Mouse (Mus musculus) embryonic facial prominence, embryonic 14.5 days (tissue): ENCODE data around the gene Epb41l4b. TPM values are rescaled to one million over a fixed set of nuclear protein-coding genes. Genes with fewer than 3 reads are reported as not detected.

Experiments used
- ATAC-seq: fragments of 200-750 bp; cut with Nextera tagmentation; 2 replicates; pipeline ENCODE4 v1.8.0; 2017; ENCODE audit warnings: low read depth, moderate number of reproducible peaks, moderate TSS enrichment
- DNase-seq: peaks from one replicate; pipeline ENCODE4 v3.0.0-alpha.2; 2015; ENCODE audit warnings: low spot score
- H3K27ac ChIP-seq: fragments of 300-500 bp; sonication (generic); replicated peaks from 2 replicates; pipeline ENCODE4 v1.5.1; 2014; ENCODE audit warnings: low read depth, mild to moderate bottlenecking, low read length, moderate library complexity
- H3K27me3 ChIP-seq: fragments of 300-500 bp; sonication (generic); replicated peaks from 2 replicates; pipeline ENCODE4 v1.6.1; 2014; ENCODE audit warnings: low read length; ENCODE audit not compliant: control insufficient read depth, insufficient read depth
- H3K36me3 ChIP-seq: fragments of 300-500 bp; sonication (generic); 2 replicates; pipeline ENCODE4 v1.6.1; 2014; ENCODE audit warnings: low read length, mixed read lengths; ENCODE audit not compliant: control insufficient read depth, insufficient read depth
- H3K4me1 ChIP-seq: fragments of 300-500 bp; sonication (generic); 2 replicates; pipeline ENCODE4 v1.6.1; 2014; ENCODE audit warnings: antibody characterized with exemption, low read length; ENCODE audit not compliant: control insufficient read depth, insufficient read depth
- H3K4me2 ChIP-seq: fragments of 300-500 bp; sonication (generic); 2 replicates; pipeline ENCODE4 v1.6.1; 2014; ENCODE audit warnings: low read depth, mild to moderate bottlenecking, low read length, moderate library complexity, mixed read lengths
- H3K4me3 ChIP-seq: fragments of 300-500 bp; sonication (generic); 2 replicates; pipeline ENCODE4 v1.5.1; 2014; ENCODE audit warnings: low read depth, mild to moderate bottlenecking, low read length
- H3K9ac ChIP-seq: fragments of 300-500 bp; sonication (generic); 2 replicates; pipeline ENCODE4 v1.6.1; 2014; ENCODE audit warnings: low read depth, mild to moderate bottlenecking, low read length, moderate library complexity, mixed read lengths
- H3K9me3 ChIP-seq: fragments of 300-500 bp; sonication (generic); 2 replicates; pipeline ENCODE4 v1.6.1; 2016; ENCODE audit warnings: low read length; ENCODE audit not compliant: control insufficient read depth
- WGBS: fragments of 180-500 bp; shearing (Covaris S2); extraction: QIAGEN DNeasy Blood & Tissue Kit; methylation state at CpG from one replicate; pipeline ENCODE4 v1.1.7; 2014; 5-methylcytosine and 5-hydroxymethylcytosine counted together
- polyA plus RNA-seq: library from polyadenylated mRNA; unstranded; fragments of >200 nt; fragmentation: Nextera tagmentation; extraction: Ambion mirVana; gene quantifications from 2 replicates; pipeline ENCODE4 v1.2.1, GENCODE M21; 2014

Gene Epb41l4b
- polyA plus RNA-seq, 1 experiment from 2014 or later, result 4.8 TPM

DNA sequence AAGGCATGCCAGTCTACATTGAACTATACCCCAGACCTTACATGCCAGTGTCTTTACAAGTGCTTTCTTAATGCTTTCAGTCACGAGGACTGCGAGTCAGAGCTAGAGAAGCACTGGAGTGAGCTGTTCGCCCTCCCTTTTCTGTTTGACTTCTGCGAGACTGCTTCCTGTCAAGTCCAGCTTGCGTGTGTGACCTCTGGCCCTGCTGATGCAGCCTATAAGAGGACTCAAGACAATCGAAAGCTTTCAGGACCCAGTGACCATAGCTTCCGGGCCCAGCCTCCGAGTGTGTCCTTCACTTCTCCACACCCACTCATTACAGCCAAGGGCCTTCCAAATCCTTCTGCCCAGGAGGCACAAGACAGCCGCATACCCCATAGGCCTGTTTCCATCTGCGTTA is 32.1 kb upstream of the Epb41l4b start:
- Histone ChIP-seq H3K4me1 (peaks cover 7% of the 10 kb centered on the region), H3K4me2 (no peak overlapping the region), H3K27me3 (no peaks in the 10 kb centered on the region), H3K9me3 (no peaks in the 10 kb centered on the region), H3K9ac (no peak overlapping the region), H3K27ac (no peak overlapping the region), H3K4me3 (no peak overlapping the region), H3K36me3 (no peaks in the 10 kb centered on the region)
- ATAC-seq (peak; percentile 33; the same call in 1 of the 2 replicates), DNase-seq (peak; percentile 33)
- WGBS, result 47% methylated on average over 10 of the region's 10 CpGs

DNA sequence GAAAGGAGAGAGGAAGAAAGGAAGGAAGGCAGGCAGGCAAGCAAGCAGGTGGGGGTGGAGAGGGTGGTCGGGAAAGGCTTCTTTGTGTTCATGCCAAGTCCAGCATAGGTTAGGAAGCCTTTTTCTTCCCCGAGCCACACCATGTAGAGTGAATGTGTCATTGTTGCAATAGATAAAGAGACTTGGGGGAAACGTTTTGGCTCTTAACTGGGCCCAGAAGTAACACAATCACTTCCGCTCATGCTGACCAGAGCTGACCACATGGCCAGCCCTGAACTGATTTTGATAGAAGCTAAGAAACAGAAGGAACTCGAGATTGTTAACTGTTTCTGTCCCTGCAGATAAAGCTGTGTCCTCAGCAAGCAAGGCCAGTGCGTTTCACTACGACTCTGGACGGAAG is 29.6 kb upstream of the Epb41l4b start:
- H3K27ac ChIP-seq, result no peak overlapping the region
- WGBS, result 56% methylated on average over 8 of the region's 8 CpGs
- ATAC-seq, result no peak

DNA sequence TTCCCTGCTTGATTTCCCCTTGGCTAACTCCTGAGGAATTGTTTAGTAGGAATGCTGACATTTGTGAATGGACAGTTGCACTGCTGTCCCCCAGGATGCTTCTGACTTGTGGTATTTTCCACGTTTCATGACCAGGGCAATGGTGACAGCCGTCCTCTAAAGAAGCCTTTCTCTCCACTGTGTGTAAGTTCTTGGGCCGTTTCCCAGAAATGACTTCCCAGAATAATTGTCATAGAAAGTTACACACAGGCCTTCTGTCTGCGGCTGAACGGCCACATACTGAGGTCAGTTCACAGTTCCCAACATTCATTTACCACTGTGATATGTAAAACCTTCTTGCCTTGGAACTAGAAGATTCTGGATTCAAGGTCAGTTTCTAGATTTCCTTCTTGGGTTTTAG is 28.6 kb upstream of the Epb41l4b start:
- no peak overlapping the region for H3K4me2 ChIP-seq
- H3K36me3 ChIP-seq, result no peaks in the 10 kb centered on the region
- H3K9ac ChIP-seq, result no peak overlapping the region
- no peaks in the 10 kb centered on the region for H3K9me3 ChIP-seq
- H3K4me1 ChIP-seq, result peaks cover 10% of the 10 kb centered on the region
- no peaks in the 10 kb centered on the region for H3K27me3 ChIP-seq
- no peak overlapping the region for H3K4me3 ChIP-seq
- WGBS, result 58% methylated on average over 5 of the region's 5 CpGs
- no peak; the same call in 1 of the 2 replicates for ATAC-seq
- H3K27ac ChIP-seq, result no peak overlapping the region
- peak; percentile 73 for DNase-seq

More for the DNA sequence above, 29.6 kb upstream of the Epb41l4b start:
- Histone ChIP-seq H3K9ac (no peak overlapping the region), H3K4me1 (peaks cover 7% of the 10 kb centered on the region), H3K36me3 (no peaks in the 10 kb centered on the region), H3K4me2 (no peak overlapping the region), H3K9me3 (no peaks in the 10 kb centered on the region), H3K4me3 (no peak overlapping the region), H3K27me3 (no peaks in the 10 kb centered on the region)
- no peak for DNase-seq

DNA sequence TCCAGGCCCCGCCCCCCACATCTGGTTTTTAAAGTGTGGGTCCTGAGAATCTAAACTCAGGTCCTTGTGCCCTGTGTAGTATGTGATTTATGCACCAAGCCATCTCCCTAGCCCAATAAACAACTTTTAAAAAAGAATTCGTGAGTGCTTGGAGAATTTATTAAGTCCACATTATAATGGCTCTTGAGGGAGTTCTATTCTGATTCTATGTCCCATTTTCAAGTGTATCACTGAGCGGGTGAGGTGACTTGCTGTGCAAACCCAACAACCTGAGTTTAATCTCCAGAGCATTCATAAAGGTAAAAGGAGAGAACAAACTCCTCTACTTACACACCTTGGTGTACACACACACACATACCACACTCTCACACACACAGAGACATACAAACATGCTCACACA is 25.4 kb upstream of the Epb41l4b start:
- Histone ChIP-seq H3K27ac (no peak overlapping the region), H3K9me3 (no peaks in the 10 kb centered on the region), H3K9ac (no peak overlapping the region), H3K27me3 (no peaks in the 10 kb centered on the region), H3K36me3 (no peaks in the 10 kb centered on the region), H3K4me3 (no peak overlapping the region), H3K4me1 (0 out of 2 replicates have a peak, but pooled peaks cover 3% of the 10 kb centered on the region), H3K4me2 (no peak overlapping the region)
- DNase-seq (no peak), ATAC-seq (no peak)
- 80% methylated on average over 3 of the region's 3 CpGs for WGBS

GRCm38 (mm10) chr4:57168277-57168676 is 25.0 kb upstream of the Epb41l4b start:
- 87% methylated on average over 1 of the region's 1 CpGs for WGBS
- no peak overlapping the region for H3K4me2 ChIP-seq
- 0 out of 2 replicates have a peak, but pooled peaks cover 3% of the 10 kb centered on the region for H3K4me1 ChIP-seq
- H3K27me3 ChIP-seq, result no peaks in the 10 kb centered on the region
- H3K4me3 ChIP-seq, result no peak overlapping the region
- H3K9me3 ChIP-seq, result no peaks in the 10 kb centered on the region
- no peak for DNase-seq
- no peak overlapping the region for H3K9ac ChIP-seq
- no peak overlapping the region for H3K27ac ChIP-seq
- no peaks in the 10 kb centered on the region for H3K36me3 ChIP-seq
- no peak for ATAC-seq

DNA sequence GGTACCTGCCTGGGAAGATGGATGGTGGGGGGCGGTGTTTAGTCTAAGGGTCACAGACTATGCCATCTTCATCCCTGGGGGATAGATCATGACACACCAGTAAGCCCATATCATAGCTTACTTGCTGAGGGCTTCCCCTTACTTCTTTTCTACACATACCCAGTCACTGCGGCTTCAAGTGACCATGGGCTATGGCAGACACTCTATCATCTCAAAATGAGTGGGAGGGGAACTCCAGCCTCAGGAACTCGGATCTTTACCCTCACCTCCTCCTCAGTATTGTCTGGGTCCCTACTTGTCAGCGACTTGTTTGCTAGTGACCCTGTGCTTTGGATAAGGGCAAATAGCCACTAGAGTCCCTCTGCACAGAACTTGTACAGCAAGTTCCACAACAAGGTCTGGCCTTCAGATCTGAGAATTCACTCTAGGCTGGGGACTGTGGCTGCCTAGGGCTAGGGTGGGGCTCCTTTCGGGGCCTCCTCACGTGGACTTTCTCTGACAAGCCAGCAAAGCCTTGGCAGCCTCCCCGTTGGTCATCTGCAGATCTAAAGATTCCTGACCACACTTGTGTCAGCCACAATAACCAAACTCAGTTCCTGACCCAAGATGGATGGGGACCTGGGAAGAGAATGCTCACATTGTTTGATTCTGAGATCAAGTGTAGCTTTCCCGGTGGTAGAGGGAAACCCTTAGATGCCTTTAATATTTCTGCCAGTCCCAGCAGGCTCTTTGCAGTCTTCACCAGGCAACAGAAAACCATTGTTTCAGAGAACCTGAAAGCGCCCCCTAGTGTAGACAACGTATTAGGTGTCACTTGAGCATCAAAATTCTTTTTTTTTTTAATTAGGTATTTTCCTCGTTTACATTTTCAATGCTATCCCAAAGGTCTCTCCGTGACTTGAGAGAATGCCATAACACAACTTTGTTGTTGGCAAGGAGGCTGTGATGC is 24.0 kb upstream of the Epb41l4b start:
- DNase-seq (peak; percentile 73), ATAC-seq (no peak)
- H3K36me3 ChIP-seq, result no peaks in the 10 kb centered on the region
- no peak overlapping the region for H3K9ac ChIP-seq
- no peak overlapping the region for H3K4me3 ChIP-seq
- H3K27me3 ChIP-seq, result no peaks in the 10 kb centered on the region
- no peaks in the 10 kb centered on the region for H3K9me3 ChIP-seq
- WGBS, result 46% methylated on average over 12 of the region's 12 CpGs
- no peak overlapping the region for H3K4me2 ChIP-seq
- no peak overlapping the region for H3K27ac ChIP-seq
- H3K4me1 ChIP-seq, result 0 out of 2 replicates have a peak, but pooled peaks cover 3% of the 10 kb centered on the region

GRCm38 (mm10) chr4:57165654-57166053 is 22.4 kb upstream of the Epb41l4b start:
- no peaks in the 10 kb centered on the region for H3K9me3 ChIP-seq
- ATAC-seq, result no peak
- H3K27ac ChIP-seq, result no peak overlapping the region
- no peak for DNase-seq
- no peaks in the 10 kb centered on the region for H3K27me3 ChIP-seq
- WGBS, result 54% methylated on average over 3 of the region's 3 CpGs
- no peak overlapping the region for H3K4me3 ChIP-seq
- H3K9ac ChIP-seq, result no peak overlapping the region
- no peaks in the 10 kb centered on the region for H3K36me3 ChIP-seq
- H3K4me1 ChIP-seq, result 0 out of 2 replicates have a peak, but pooled peaks cover 3% of the 10 kb centered on the region
- no peak overlapping the region for H3K4me2 ChIP-seq

- peak; percentile 54 for DNase-seq
- 80% methylated on average over 9 of the region's 9 CpGs for WGBS
- no peak for ATAC-seq
- Histone ChIP-seq H3K27me3 (no peaks in the 10 kb centered on the region), H3K4me2 (no peak overlapping the region), H3K4me1 (0 out of 2 replicates have a peak, but pooled peaks cover 3% of the 10 kb centered on the region), H3K4me3 (no peak overlapping the region), H3K9me3 (no peaks in the 10 kb centered on the region), H3K36me3 (no peaks in the 10 kb centered on the region), H3K27ac (no peak overlapping the region), H3K9ac (no peak overlapping the region)
These were observed 21.5 kb upstream of the Epb41l4b start for GRCm38 (mm10) chr4:57164578-57165210.
